Mouse (Mus musculus) kidney, postnatal 0 days (tissue): ENCODE data around the gene Trappc6b. TPM values are rescaled to one million over a fixed set of nuclear protein-coding genes. Genes with fewer than 3 reads are reported as not detected.
A peak's percentile ranks its signal among the peaks of the same experiment; 100 is the strongest.

ENCODE experiments used
- ATAC-seq: fragments of 200-750 bp; cut with Nextera tagmentation; replicated peaks from 2 replicates; pipeline ENCODE4 v1.8.0; 2017; ENCODE audit warnings: low read depth, moderate number of reproducible peaks, moderate TSS enrichment, moderate library complexity; ENCODE audit not compliant: low FRiP score
- DNase-seq: peaks from one replicate; pipeline ENCODE4 v3.0.0-alpha.2; 2016; ENCODE audit warnings: low spot score
- H3K27ac ChIP-seq: fragments of 300-500 bp; sonication (generic); 2 replicates; pipeline ENCODE4 v1.5.1; 2014; ENCODE audit warnings: mild to moderate bottlenecking
- H3K27me3 ChIP-seq: fragments of 300-500 bp; sonication (generic); 2 replicates; pipeline ENCODE4 v1.6.1; 2014; ENCODE audit warnings: low read length, mixed read lengths; ENCODE audit not compliant: insufficient read depth
- H3K36me3 ChIP-seq: fragments of 300-500 bp; sonication (generic); 2 replicates; pipeline ENCODE4 v1.6.1; 2014; ENCODE audit warnings: low read length, mixed read lengths; ENCODE audit not compliant: insufficient read depth
- H3K4me1 ChIP-seq: fragments of 300-500 bp; sonication (generic); replicated peaks from 2 replicates; pipeline ENCODE4 v1.6.1; 2014; ENCODE audit warnings: antibody characterized with exemption, low read length, mixed read lengths; ENCODE audit not compliant: insufficient read depth
- H3K4me2 ChIP-seq: fragments of 300-500 bp; sonication (generic); 2 replicates; pipeline ENCODE4 v1.6.1; 2014; ENCODE audit warnings: mild to moderate bottlenecking, low read length, moderate library complexity, mixed read lengths
- H3K4me3 ChIP-seq: fragments of 300-500 bp; sonication (generic); replicated peaks from 2 replicates; pipeline ENCODE4 v1.5.1; 2014; ENCODE audit warnings: low read depth, low read length
- H3K9ac ChIP-seq: fragments of 300-500 bp; sonication (generic); 2 replicates; pipeline ENCODE4 v1.6.1; 2014; ENCODE audit warnings: low read depth, low read length
- H3K9me3 ChIP-seq: fragments of 300-500 bp; sonication (generic); replicated peaks from 2 replicates; pipeline ENCODE4 v1.6.1; 2016; ENCODE audit warnings: low read length, inconsistent platforms, mixed read lengths
- CTCF ChIP-seq: IDR thresholded peaks from 2 replicates; pipeline ENCODE4 v1.5.1; 2016; ENCODE audit warnings: antibody characterized with exemption, low read depth, mild to moderate bottlenecking, moderate library complexity
- WGBS: fragments of 180-500 bp; shearing (Covaris S2); extraction: QIAGEN DNeasy Blood & Tissue Kit; methylation state at CpG from one replicate; pipeline ENCODE4 v1.1.7; 2014; 5-methylcytosine and 5-hydroxymethylcytosine counted together
- polyA plus RNA-seq: library from polyadenylated mRNA; unstranded; fragments of >200 nt; fragmentation: Nextera tagmentation; extraction: Ambion mirVana; gene quantifications from 2 replicates; pipeline ENCODE4 v1.2.1, GENCODE M21; 2015

The Trappc6b gene
- polyA plus RNA-seq, 1 experiment from 2014 or later, result 117 TPM

DNA sequence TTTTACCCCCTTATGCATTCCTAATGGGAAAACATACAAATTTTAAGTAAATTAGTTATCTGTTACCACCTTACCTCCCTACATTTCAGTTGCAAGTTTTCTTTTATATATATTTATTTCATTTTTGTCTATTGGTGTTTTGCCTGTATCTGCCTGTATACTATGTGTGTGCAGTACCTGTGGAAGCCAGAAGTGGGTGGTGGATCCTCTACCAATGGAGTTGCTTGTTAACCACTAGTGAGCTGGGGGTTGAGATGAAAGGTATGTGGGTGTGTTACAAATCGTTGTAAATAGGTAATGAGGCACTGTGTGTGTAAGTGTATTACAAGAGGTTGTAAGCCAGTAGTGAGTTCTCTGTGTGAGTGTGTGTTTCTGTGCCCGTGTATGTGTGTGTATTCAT is 50.8 kb downstream of the Trappc6b start:
- peak overlapping the region; percentile 86 for H3K4me2 ChIP-seq
- peak; percentile 49 for DNase-seq

More for the DNA sequence above, 50.8 kb downstream of the Trappc6b start:
- TF ChIP-seq CTCF, result peak; percentile 42; the same call in 1 of the 2 replicates
- H3K36me3 ChIP-seq, result peaks cover 15% of the 10 kb centered on the region
- no peaks in the 10 kb centered on the region for H3K9me3 ChIP-seq
- peaks cover 12% of the 10 kb centered on the region for H3K4me1 ChIP-seq
- 0 out of 2 replicates have a peak overlapping the region, but pooled peaks have one; percentile 94 for H3K27ac ChIP-seq
- no peaks in the 10 kb centered on the region for H3K27me3 ChIP-seq
- 0 out of 2 replicates have a peak overlapping the region, but pooled peaks have one; percentile 70 for H3K4me3 ChIP-seq
- ATAC-seq, result no peak
- no peak overlapping the region for H3K9ac ChIP-seq
- WGBS, result 53% methylated on average over 2 of the region's 2 CpGs

Other genes with a start within 250 kb of the Trappc6b start
- gene Sec23a, start 49.5 kb downstream of the Trappc6b start, polyA plus RNA-seq, result 49.5 and 56.9 TPM in 2 replicates
- gene Gemin2, start 48.1 kb downstream of the Trappc6b start, polyA plus RNA-seq, result 20.1 and 23.5 TPM in 2 replicates
- 64.6 and 67.3 TPM in 2 replicates for gene Pnn, start 5.4 kb upstream of the Trappc6b start, polyA plus RNA-seq
- 85.5 and 91.6 TPM in 2 replicates for gene Mia2, start 34.3 kb upstream of the Trappc6b start, polyA plus RNA-seq
- gene Fbxo33, start 158.3 kb upstream of the Trappc6b start, polyA plus RNA-seq, result 9.1 and 12.7 TPM in 2 replicates